In genomic region chr8:85432168-85433016, GRCm38 (mm10) we compare ENCODE assay signal across 7 mouse cellular contexts. TPM values are rescaled to one million over a fixed set of nuclear protein-coding genes. Genes with fewer than 3 reads are reported as not detected.
DNase-seq lines count a peak whose midpoint lies in the region; ATAC-seq lines count a peak whose summit lies in the region.

TSS of gene 4921524J17Rik (minus strand) at chr8:85432833.

- intact Hi-C loops in left cerebral cortex, postnatal 25 days (cut with DNase I): no loop called here

- peak; percentile 99 for DNase-seq in adrenal gland, adult (ENCODE audit: inconsistent age in 2 of 2, low spot score in 1 of 2)
- DNase-seq in embryo, embryonic 10.5 days (ENCODE audit: low spot score): peak; percentile 99
- peak; percentile 97 for DNase-seq in gastrocnemius, postnatal 25 days
- DNase-seq in left cerebral cortex, postnatal 25 days (ENCODE audit: low spot score in 2 of 2): peak; percentile 98 to 99
- peak; percentile 96 for DNase-seq in midbrain, embryonic 10.5 days (ENCODE audit: low spot score)
- peak; percentile 97 for DNase-seq in right cerebral cortex, postnatal 4 days

- H3K27me3 ChIP-seq in intestine, embryonic 15.5 days (replicated peaks): no peaks in the 10 kb centered on the region
- peaks cover 11% of the 10 kb centered on the region; the same call in 1 of the 2 replicates for H3K27me3 ChIP-seq in midbrain, embryonic 10.5 days (ENCODE audit: low read depth, poor library complexity, severe bottlenecking)

- peak within 1 kb of the TSS; percentile 62 for H3K4me2 ChIP-seq in intestine, embryonic 15.5 days (replicated peaks)

- peak within 1 kb of the TSS; percentile 85 for H3K4me3 ChIP-seq in intestine, embryonic 15.5 days (replicated peaks)
- H3K4me3 ChIP-seq in midbrain, embryonic 10.5 days: peak within 1 kb of the TSS; percentile 76

- ATAC-seq in intestine, embryonic 15.5 days: peak; percentile 99

- H3K4me1 ChIP-seq in intestine, embryonic 15.5 days (replicated peaks): peaks cover 13% of the 10 kb centered on the region; the same call in 1 of the 2 replicates
- peaks cover 41% of the 10 kb centered on the region for H3K4me1 ChIP-seq in midbrain, embryonic 10.5 days

- H3K36me3 ChIP-seq in intestine, embryonic 15.5 days: no peaks in the 10 kb centered on the region
- no peaks in the 10 kb centered on the region for H3K36me3 ChIP-seq in midbrain, embryonic 10.5 days

- H3K27ac ChIP-seq in intestine, embryonic 15.5 days: peak within 1 kb of the TSS; percentile 97
- peak within 1 kb of the TSS; percentile 95 for H3K27ac ChIP-seq in midbrain, embryonic 10.5 days (replicated peaks)

- under 1% methylated on average over 67 of the region's 85 CpGs for WGBS in intestine, embryonic 15.5 days
- under 1% methylated on average over 84 of the region's 85 CpGs for WGBS in midbrain, embryonic 10.5 days

- H3K9ac ChIP-seq in intestine, embryonic 15.5 days: peak within 1 kb of the TSS; percentile 92

- no peaks in the 10 kb centered on the region for H3K9me3 ChIP-seq in intestine, embryonic 15.5 days
- 0 out of 2 replicates have a peak, but pooled peaks cover 3% of the 10 kb centered on the region for H3K9me3 ChIP-seq in midbrain, embryonic 10.5 days (replicated peaks)

RNA-seq across cellular contexts. Expression of gene 4921524J17Rik, which starts in this region (rescaled TPM):
- 10 to 100 TPM; 10.3 to 10.7 TPM for total RNA-seq in gastrocnemius, postnatal 25 days (2021)
- polyA plus RNA-seq in intestine, embryonic 15.5 days (2015; fragmentation: Nextera tagmentation; extraction: Ambion mirVana): 36.5 and 39.0 TPM in 2 replicates
- 10 to 100 TPM; 12.9 to 13.8 TPM for total RNA-seq in left cerebral cortex, postnatal 25 days (2021)
- 37.8 and 37.9 TPM in 2 replicates for polyA plus RNA-seq in midbrain, embryonic 10.5 days (2016; fragmentation: Nextera tagmentation; extraction: Ambion mirVana)

Comparison
In these comparisons a context has a peak if more than half of its experiments do, and no peak if none do; other contexts are left out.
1. Peak in every context shown above with its lines: DNase-seq, ATAC-seq, H3K4me3 ChIP-seq and H3K27ac ChIP-seq.